In the genomic region with DNA sequence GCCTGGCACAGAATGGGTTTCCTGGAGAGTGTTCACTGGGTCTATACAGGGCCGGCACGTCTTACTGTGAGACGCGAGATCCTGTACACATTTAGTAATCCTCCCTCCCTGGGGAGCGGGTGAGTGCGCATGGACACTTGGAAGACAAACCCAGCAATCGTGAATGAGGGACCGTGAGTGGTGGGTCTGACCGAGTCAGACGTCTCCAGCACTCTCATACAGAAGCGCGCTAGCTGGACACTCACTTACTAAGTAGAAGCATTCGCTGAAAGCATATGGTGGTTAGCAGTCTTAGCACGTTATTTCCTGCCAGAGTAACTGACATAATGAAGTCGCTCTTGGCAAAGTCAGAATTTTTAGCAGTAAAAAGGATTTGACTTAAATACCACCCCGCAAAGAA, we compare ENCODE assay signal across 12 mouse cellular contexts.
DNase-seq lines count a peak whose midpoint lies in the region; ATAC-seq and TF ChIP-seq lines count a peak whose summit lies in the region.
"Had no signal": no experiment of that assay in that cellular context is flagged by ENCODE, and none has a peak within 500 bp of the region (broad histone marks: within the 10 kb centered on the region; RNA-seq: fewer than 3 reads in every experiment).

No protein-coding gene starts in this region.

- no peak for ATAC-seq in intestine, embryonic 16.5 days
- ATAC-seq in intestine, postnatal 0 days, result no peak
- peak; percentile 41 for ATAC-seq in hindbrain, embryonic 16.5 days
- 0 out of 2 replicates have a peak, but pooled peaks have one; percentile 29 for ATAC-seq in neural tube, embryonic 15.5 days (ENCODE audit: low FRiP score)

- H3K4me1 ChIP-seq in intestine, embryonic 16.5 days (ENCODE audit: control insufficient read depth, insufficient read depth, low read length), result peaks cover 45% of the 10 kb centered on the region
- no peaks in the 10 kb centered on the region; the same call in 1 of the 2 replicates for H3K4me1 ChIP-seq in intestine, postnatal 0 days (replicated peaks; ENCODE audit: control insufficient read depth, insufficient read depth, low read length)
- peaks cover 19% of the 10 kb centered on the region for H3K4me1 ChIP-seq in hindbrain, embryonic 16.5 days (ENCODE audit: control insufficient read depth, insufficient read depth, low read depth, low read length)
- peaks cover 60% of the 10 kb centered on the region for H3K4me1 ChIP-seq in neural tube, embryonic 15.5 days

- intact Hi-C loops in heart, postnatal 14 days (cut with DNase I), result no loop called here

- 71% methylated on average over 16 of the region's 16 CpGs for WGBS in intestine, embryonic 16.5 days
- WGBS in intestine, postnatal 0 days, result 72% methylated on average over 16 of the region's 16 CpGs
- WGBS in hindbrain, embryonic 16.5 days, result 47% methylated on average over 16 of the region's 16 CpGs
- 62% methylated on average over 16 of the region's 16 CpGs for WGBS in neural tube, embryonic 15.5 days

- peak overlapping the region; percentile 11; the same call in 1 of the 2 replicates for H3K9ac ChIP-seq in intestine, embryonic 16.5 days (ENCODE audit: low read depth, low read length)
- no peak overlapping the region for H3K9ac ChIP-seq in intestine, postnatal 0 days (ENCODE audit: low read depth, low read length)
- no peak overlapping the region for H3K9ac ChIP-seq in hindbrain, embryonic 16.5 days (ENCODE audit: low read depth, low read length)
- H3K9ac ChIP-seq in neural tube, embryonic 15.5 days (replicated peaks), result no peak overlapping the region
- H3K9ac ChIP-seq: embryonic facial prominence, embryonic 15.5 days; kidney, embryonic 15.5 days had no signal

- H3K4me2 ChIP-seq in intestine, embryonic 16.5 days (ENCODE audit: low read depth, low read length), result no peak overlapping the region
- no peak overlapping the region for H3K4me2 ChIP-seq in intestine, postnatal 0 days (replicated peaks; ENCODE audit: low read depth)
- no peak overlapping the region for H3K4me2 ChIP-seq in hindbrain, embryonic 16.5 days (ENCODE audit: low read length)
- H3K4me2 ChIP-seq in neural tube, embryonic 15.5 days, result peak overlapping the region; percentile 13; the same call in 1 of the 2 replicates
- H3K4me2 ChIP-seq: embryonic facial prominence, embryonic 15.5 days; kidney, embryonic 15.5 days had no signal

- H3K27ac ChIP-seq in intestine, embryonic 16.5 days (ENCODE audit: low read length), result peak overlapping the region; percentile 5; the same call in 1 of the 2 replicates
- no peak overlapping the region for H3K27ac ChIP-seq in intestine, postnatal 0 days (ENCODE audit: low read depth, low read length)
- H3K27ac ChIP-seq in hindbrain, embryonic 16.5 days (ENCODE audit: low read depth, low read length), result no peak overlapping the region
- H3K27ac ChIP-seq in neural tube, embryonic 15.5 days (replicated peaks), result peak overlapping the region; percentile 38; the same call in 1 of the 2 replicates
- H3K27ac ChIP-seq: heart, adult 2 months; kidney, embryonic 15.5 days had no signal

- TF ChIP-seq CTCF in intestine, postnatal 0 days (IDR thresholded peaks at IDR 0.05; ENCODE audit: low read depth), result no peak

- peak; percentile 17 to 37 for DNase-seq in cerebellum, postnatal 36 days
- DNase-seq in urinary bladder, postnatal 4 days (ENCODE audit: low spot score in 2 of 2), result no peak
- DNase-seq in heart, postnatal 14 days, result no peak
- DNase-seq: adrenal gland, postnatal 25 days; lung, adult 2 months had no signal

- no peak overlapping the region for H3K4me3 ChIP-seq in intestine, embryonic 16.5 days (ENCODE audit: low read length)
- H3K4me3 ChIP-seq in intestine, postnatal 0 days (ENCODE audit: low read depth, low read length), result no peak overlapping the region
- no peak overlapping the region for H3K4me3 ChIP-seq in hindbrain, embryonic 16.5 days (ENCODE audit: low read length)
- H3K4me3 ChIP-seq in neural tube, embryonic 15.5 days (replicated peaks), result no peak overlapping the region
- H3K4me3 ChIP-seq: embryonic facial prominence, embryonic 15.5 days; heart, adult 2 months; kidney, embryonic 15.5 days had no signal

- no peaks in the 10 kb centered on the region for H3K27me3 ChIP-seq in intestine, embryonic 16.5 days (replicated peaks; ENCODE audit: control insufficient read depth, insufficient read depth, low read length)
- H3K27me3 ChIP-seq in intestine, postnatal 0 days (replicated peaks; ENCODE audit: control insufficient read depth, insufficient read depth, low read length), result no peaks in the 10 kb centered on the region
- H3K27me3 ChIP-seq in hindbrain, embryonic 16.5 days (replicated peaks; ENCODE audit: control insufficient read depth, insufficient read depth, low read length), result no peaks in the 10 kb centered on the region
- H3K27me3 ChIP-seq in neural tube, embryonic 15.5 days (replicated peaks), result no peaks in the 10 kb centered on the region
- H3K27me3 ChIP-seq: embryonic facial prominence, embryonic 15.5 days; kidney, embryonic 15.5 days had no signal

- H3K9me3 ChIP-seq in intestine, embryonic 16.5 days (ENCODE audit: control insufficient read depth, low read length), result no peaks in the 10 kb centered on the region
- no peaks in the 10 kb centered on the region for H3K9me3 ChIP-seq in intestine, postnatal 0 days (ENCODE audit: control insufficient read depth)
- H3K9me3 ChIP-seq in hindbrain, embryonic 16.5 days (ENCODE audit: control insufficient read depth, low read length), result no peaks in the 10 kb centered on the region
- no peaks in the 10 kb centered on the region for H3K9me3 ChIP-seq in neural tube, embryonic 15.5 days (replicated peaks)
- H3K9me3 ChIP-seq: embryonic facial prominence, embryonic 15.5 days; kidney, embryonic 15.5 days had no signal

- H3K36me3 ChIP-seq in intestine, embryonic 16.5 days (ENCODE audit: control insufficient read depth, insufficient read depth, low read length), result no peaks in the 10 kb centered on the region
- H3K36me3 ChIP-seq in intestine, postnatal 0 days (ENCODE audit: control insufficient read depth, insufficient read depth), result no peaks in the 10 kb centered on the region
- no peaks in the 10 kb centered on the region for H3K36me3 ChIP-seq in hindbrain, embryonic 16.5 days (ENCODE audit: control insufficient read depth, insufficient read depth, low read length)
- H3K36me3 ChIP-seq in neural tube, embryonic 15.5 days, result no peaks in the 10 kb centered on the region
- H3K36me3 ChIP-seq: embryonic facial prominence, embryonic 15.5 days; kidney, embryonic 15.5 days had no signal

Comparison
In these comparisons a context has a peak if more than half of its experiments do, and no peak if none do; other contexts are left out.
1. H3K27ac ChIP-seq: peak in intestine, embryonic 16.5 days (single experiment) and neural tube, embryonic 15.5 days (single experiment); none in intestine, postnatal 0 days (single experiment) and hindbrain, embryonic 16.5 days (single experiment).
2. ATAC-seq: peak in hindbrain, embryonic 16.5 days (single experiment) and neural tube, embryonic 15.5 days (single experiment); none in intestine, embryonic 16.5 days (single experiment) and intestine, postnatal 0 days (single experiment).
3. DNase-seq: peak in cerebellum, postnatal 36 days (2 of 2); none in urinary bladder, postnatal 4 days (0 of 2) and heart, postnatal 14 days (0 of 2).